Mouse (Mus musculus): ENCODE measurements at regions not wholly inside any gene's neighbourhood (a gene's known extent, or its start where the extent isn't known, plus 50 kb on each side); places are given as distances from the start of the nearest gene placed in this dataset.
"Not testable (repeated sequence)": the region's sequence is repeated elsewhere in the genome, so short reads cannot be mapped to it uniquely, and the experiment has no call there.

DNA sequence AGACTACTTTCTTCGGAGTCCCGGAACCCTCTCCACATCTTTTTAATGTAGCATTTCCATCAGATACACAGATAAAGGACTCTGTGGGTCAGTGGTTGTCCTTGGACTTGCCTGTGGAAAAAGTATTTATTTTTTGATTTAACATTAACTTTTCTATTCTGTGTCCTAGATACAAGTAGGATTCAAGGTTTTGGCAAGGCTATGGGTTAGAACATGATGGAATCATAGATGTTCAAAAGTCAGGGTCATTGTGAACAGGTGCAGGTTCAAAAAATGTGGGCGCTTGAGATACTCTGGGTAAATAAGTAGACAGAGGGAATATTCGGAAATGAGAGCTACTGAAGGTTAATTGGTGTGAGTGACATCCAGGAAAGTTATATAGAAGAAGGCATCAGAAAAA is 347.7 kb downstream of the Cypt12 start:
- no peak for DNase-seq (ENCODE audit: low spot score)

DNA sequence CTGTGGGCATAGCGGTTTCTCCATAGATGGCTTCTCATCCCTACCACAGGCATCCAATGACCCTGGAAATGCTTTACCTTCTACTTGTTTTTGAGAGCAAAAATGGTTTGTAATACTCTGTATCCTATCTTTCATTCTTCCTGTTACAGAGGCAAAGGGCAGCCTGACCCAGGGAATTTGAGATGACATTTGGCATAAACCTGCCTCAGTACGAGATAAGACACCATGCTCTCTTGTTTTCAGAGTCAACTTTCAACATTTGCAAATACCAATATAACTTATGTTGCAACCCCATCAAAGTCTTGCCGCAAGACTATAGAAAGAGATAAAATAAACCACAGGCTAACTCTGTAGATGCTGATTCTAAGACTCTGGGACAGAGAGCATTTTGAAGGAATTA is 350.5 kb downstream of the Cypt12 start:
- DNase-seq (ENCODE audit: low spot score), result no peak

DNA sequence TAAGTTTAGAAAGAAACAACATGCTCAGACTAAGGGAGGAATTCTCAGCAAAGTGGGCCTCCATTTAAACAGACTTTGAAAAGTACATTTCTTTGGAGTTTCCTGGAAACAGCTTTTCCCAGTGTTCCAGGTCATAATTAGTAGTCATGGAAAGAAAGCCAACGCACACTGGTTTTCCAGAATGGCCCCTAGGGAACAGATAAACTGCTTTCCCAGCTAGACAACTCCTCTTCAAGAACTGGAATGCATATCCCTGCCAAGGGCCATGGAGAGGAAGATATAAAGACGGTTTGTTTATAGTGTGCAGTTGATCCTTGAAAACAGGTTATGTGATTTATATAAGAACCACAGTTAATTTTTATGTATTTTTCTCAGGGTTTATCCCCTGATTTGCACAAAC is 351.3 kb downstream of the Cypt12 start:
- DNase-seq (ENCODE audit: low spot score), result no peak

GRCm38 (mm10) chr3:18319433-18319832 is 371.2 kb downstream of the Cypt12 start:
- no peak for DNase-seq (ENCODE audit: low spot score)

- no peak for DNase-seq (ENCODE audit: low spot score)
Observed at GRCm38 (mm10) chr3:18333182-18333581, 385.0 kb downstream of the Cypt12 start.

GRCm38 (mm10) chr3:18339189-18339588 is 391.0 kb downstream of the Cypt12 start:
- DNase-seq (ENCODE audit: low spot score), result no peak

DNA sequence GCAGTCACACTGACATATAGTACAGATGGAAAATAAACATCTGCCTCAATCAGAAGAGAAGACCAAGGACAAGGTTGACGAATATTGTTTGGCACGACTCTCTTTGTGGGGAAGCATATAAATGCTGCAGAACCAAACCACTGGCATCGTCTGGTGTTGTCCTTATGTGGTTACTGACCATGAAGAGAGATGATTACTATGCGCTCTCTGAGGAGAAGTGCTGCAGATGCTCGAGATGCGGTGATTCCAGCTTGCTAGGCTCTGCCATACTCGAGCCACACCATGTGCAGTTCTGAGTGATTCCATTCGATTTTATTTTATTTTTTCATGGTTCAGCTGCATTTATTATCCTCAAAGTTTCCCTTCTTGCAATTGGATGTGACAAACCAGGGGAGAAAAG is 393.5 kb downstream of the Cypt12 start:
- DNase-seq (ENCODE audit: low spot score), result no peak

DNA sequence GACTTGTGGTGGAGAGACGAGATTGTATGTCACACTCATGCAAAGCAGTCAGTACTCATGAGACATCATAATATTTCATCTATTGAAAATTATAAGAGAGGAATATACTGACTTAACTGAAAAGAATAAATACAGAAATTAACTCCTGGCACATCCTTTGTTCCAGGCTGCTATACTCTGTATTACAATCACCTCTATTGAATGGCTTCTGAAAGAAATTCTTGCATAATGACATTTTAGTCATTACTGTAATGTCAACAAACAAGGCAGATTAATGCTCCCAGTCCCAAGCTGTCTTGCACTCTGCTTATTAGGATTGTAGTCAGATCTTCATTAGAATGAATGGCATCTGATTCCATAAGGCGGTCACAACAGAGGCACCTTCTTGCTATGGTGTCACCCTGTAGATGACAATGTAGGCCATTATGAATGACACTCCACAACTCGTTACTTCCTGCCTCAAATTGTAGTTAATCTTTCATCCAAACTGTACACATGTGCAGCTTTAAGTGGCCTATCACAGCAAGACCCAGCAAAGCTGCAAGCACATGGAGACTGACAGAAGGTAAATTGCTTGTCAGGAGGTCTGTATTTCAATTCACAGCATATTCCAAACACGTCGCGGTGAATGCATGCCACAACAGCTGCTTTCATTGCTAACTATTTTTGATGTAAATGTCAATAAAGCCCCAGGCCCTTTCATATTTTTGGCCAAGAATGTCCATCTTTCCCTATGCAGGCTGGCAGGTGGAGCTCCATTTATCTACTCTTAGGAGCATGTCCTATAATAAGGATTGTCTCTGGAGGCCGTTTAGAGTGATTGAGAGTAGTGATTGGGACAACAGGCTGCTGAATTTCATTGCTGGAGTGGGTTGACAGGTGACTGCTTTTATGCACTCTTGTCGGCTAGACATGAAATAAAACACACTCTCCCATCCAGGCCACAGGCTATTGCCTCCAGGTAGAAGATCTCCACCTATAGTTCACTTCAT is 430.1 kb downstream of the Cypt12 start:
- DNase-seq (ENCODE audit: low spot score), result no peak

- no peak for DNase-seq (ENCODE audit: low spot score)
Observed at GRCm38 (mm10) chr3:18421886-18422575, 473.8 kb downstream of the Cypt12 start.

DNA sequence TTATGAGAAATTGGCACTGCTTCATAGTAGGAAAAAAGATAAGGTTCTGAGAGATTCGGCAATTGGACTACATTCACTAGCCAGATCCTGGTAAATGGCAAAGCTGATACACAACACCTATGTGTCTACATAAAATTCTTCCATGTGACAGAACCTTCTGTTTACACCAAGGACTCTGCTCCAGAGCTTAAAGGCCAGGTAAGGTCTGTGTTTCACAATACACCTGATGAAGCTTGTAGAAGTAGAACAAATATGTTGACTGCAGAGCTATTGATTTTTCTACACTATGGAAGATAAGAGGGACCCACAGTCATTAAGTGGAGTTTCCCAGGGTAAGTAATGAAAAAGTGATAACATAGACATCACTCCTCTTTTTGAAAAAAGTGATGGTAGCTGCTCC is 480.7 kb downstream of the Cypt12 start:
- DNase-seq (ENCODE audit: low spot score), result no peak

- no peak for DNase-seq (ENCODE audit: low spot score)
Observed at GRCm38 (mm10) chr3:18438845-18439244, 490.6 kb downstream of the Cypt12 start.

GRCm38 (mm10) chr3:18452197-18452933 is 504.2 kb downstream of the Cypt12 start:
- DNase-seq (ENCODE audit: low spot score), result no peak

GRCm38 (mm10) chr3:18453220-18453985 is 505.2 kb downstream of the Cypt12 start:
- DNase-seq (ENCODE audit: low spot score), result no peak

DNA sequence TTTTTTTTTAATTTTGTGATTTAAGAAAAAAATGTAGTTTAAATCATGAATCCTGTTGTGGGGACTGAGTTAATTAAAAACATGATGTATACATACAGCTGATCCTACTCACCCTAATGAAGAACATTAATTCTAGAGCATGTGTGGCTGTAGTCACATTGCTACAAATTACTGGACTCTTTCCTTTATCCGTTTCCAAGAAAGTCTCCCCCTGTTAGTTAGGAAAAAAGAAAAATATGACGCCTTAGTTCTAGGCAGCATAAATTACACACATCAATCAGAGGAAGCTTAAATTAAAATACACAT is 505.7 kb downstream of the Cypt12 start:
- no peak for DNase-seq (ENCODE audit: low spot score)

GRCm38 (mm10) chr3:18454558-18455191 is 506.5 kb downstream of the Cypt12 start:
- not testable (repeated sequence) for DNase-seq (ENCODE audit: low spot score)

- DNase-seq (ENCODE audit: low spot score), result no peak
Observed at GRCm38 (mm10) chr3:18456033-18456690, 508.0 kb downstream of the Cypt12 start.

GRCm38 (mm10) chr3:18460267-18460666 is 512.1 kb downstream of the Cypt12 start:
- DNase-seq (ENCODE audit: low spot score), result no peak

- no peak for DNase-seq (ENCODE audit: low spot score)
Observed at GRCm38 (mm10) chr3:18471846-18472245, 523.6 kb downstream of the Cypt12 start.

GRCm38 (mm10) chr3:18479557-18479956 is 531.3 kb downstream of the Cypt12 start:
- no peak for DNase-seq (ENCODE audit: low spot score)

DNA sequence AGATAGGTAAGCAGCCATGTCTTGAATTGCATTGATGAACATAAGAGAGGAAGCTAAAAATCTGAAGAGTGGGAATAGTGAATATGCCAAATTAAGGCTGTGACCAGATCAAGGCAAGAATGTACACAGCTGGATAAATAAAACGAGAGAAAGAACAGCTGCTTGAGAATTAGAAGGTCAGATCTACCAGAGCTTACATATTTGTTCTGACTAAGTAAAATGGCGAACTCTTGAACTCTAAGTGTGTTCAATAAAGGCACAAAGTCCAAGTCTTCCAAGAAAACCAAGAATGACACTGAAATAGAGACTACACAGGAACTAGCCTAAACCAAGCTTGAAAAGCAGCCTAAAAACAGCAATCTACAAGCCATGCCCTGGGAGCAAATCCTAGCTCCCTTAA is 533.8 kb downstream of the Cypt12 start:
- no peak for DNase-seq (ENCODE audit: low spot score)

GRCm38 (mm10) chr3:18488886-18489285 is 540.7 kb downstream of the Cypt12 start:
- DNase-seq (ENCODE audit: low spot score), result no peak
